Mouse (Mus musculus) layer of hippocampus, adult 6 months (tissue): ENCODE results near the gene Slc39a11. TPM values are rescaled to one million over a fixed set of nuclear protein-coding genes. Genes with fewer than 3 reads are reported as not detected.

Experiments used
- long read RNA-seq, 2 experiments: library from polyadenylated mRNA; unstranded; transcript quantifications; one replicate each; pipeline ENCODE4 v2.0.0; 2019 to 2020
- polyA plus RNA-seq: library from polyadenylated mRNA; unstranded; fragments of <200 nt; fragmentation: Nextera tagmentation; gene quantifications from 2 replicates; pipeline ENCODE4 v1.2.3, GENCODE M21; 2021

Slc39a11 gene
- polyA plus RNA-seq, result 14.8 and 19.3 TPM in 2 replicates
- long read RNA-seq, experiment 1, transcript Slc39a11-202 (10 exons, 2,664 nt), result major isoform, 10 of 32 reads
- long read RNA-seq, experiment 1, partial matches to known transcripts, result 3 of 32 reads
- long read RNA-seq, experiment 1, other reads (novel, unspliced or antisense), result 17 of 32 reads
- long read RNA-seq, experiment 2, transcript Slc39a11-203 (10 exons, 2,688 nt), result minor isoform, 20 of 174 reads
- long read RNA-seq, experiment 2, transcript Slc39a11-202 (10 exons, 2,664 nt), result major isoform, 35 of 174 reads
- long read RNA-seq, experiment 2, partial matches to known transcripts, result 6 of 174 reads
- long read RNA-seq, experiment 2, other reads (novel, unspliced or antisense), result 112 of 174 reads

GRCm38 (mm10) chr11:113649353-113650210 lies at the start of gene Slc39a11:
Gene Slc39a11 (minus strand): TSS chr11:113650079.

GRCm38 (mm10) chr11:113683957-113684706 lies 34.3 kb upstream of the Slc39a11 start, which contains the start of the genes Fam104a and D11Wsu47e:
Gene Fam104a (minus strand): TSS chr11:113684155.
Gene D11Wsu47e (plus strand): TSS chr11:113684412.

GRCm38 (mm10) chr11:113648690-113649352 lies 1.1 kb downstream of the Slc39a11 start, which contains the start of gene Cog1:
Gene Cog1 (plus strand): TSS chr11:113649169.

GRCm38 (mm10) chr11:113618672-113619419 lies 31.0 kb downstream of the Slc39a11 start, which contains the start of gene Sstr2:
Gene Sstr2 (plus strand): TSS chr11:113619342.

Other genes with a start within 250 kb of the Slc39a11 start
- 11.4 and 15.2 TPM in 2 replicates for gene Sstr2, start 30.7 kb downstream of the Slc39a11 start, polyA plus RNA-seq
- 38.8 and 43.6 TPM in 2 replicates for gene Cog1, start 910 bp downstream of the Slc39a11 start, polyA plus RNA-seq
- gene Fam104a, start 34.1 kb upstream of the Slc39a11 start, polyA plus RNA-seq, result 36.7 and 36.8 TPM in 2 replicates
- 8.2 and 11.9 TPM in 2 replicates for gene D11Wsu47e, start 34.3 kb upstream of the Slc39a11 start, polyA plus RNA-seq
- not detected in 2 replicates for gene Cpsf4l, start 59.9 kb upstream of the Slc39a11 start, polyA plus RNA-seq
- 15.7 and 17.9 TPM in 2 replicates for gene Cdc42ep4, start 101.8 kb upstream of the Slc39a11 start, polyA plus RNA-seq